Mouse (Mus musculus) urinary bladder, postnatal 36 days (tissue): ENCODE results near the gene B4galt3.
"Not testable (repeated sequence)": the region's sequence is repeated elsewhere in the genome, so short reads cannot be mapped to it uniquely, and the experiment has no call there.

ENCODE experiments used
- DNase-seq, 2 experiments: peaks; one replicate each; pipeline ENCODE4 v3.0.0; 2022; ENCODE audit warnings: low spot score in 2 of 2, mixed read lengths in 1 of 2

B4galt3 gene

GRCm38 (mm10) chr1:171283188-171284160 lies 13.3 kb downstream of the B4galt3 start:
- no peak for DNase-seq

GRCm38 (mm10) chr1:171284491-171284890 lies 14.4 kb downstream of the B4galt3 start:
- DNase-seq = no peak

- DNase-seq = no peak
Observed at GRCm38 (mm10) chr1:171285096-171285892, 15.2 kb downstream of the B4galt3 start.

- DNase-seq = no peak
Observed at GRCm38 (mm10) chr1:171286517-171286916, 16.4 kb downstream of the B4galt3 start.

GRCm38 (mm10) chr1:171287136-171288081 lies 17.3 kb downstream of the B4galt3 start, which contains the start of gene Usp21:
Usp21 (minus strand) TSS chr1:171287991.
- peak; percentile 85 to 94 for DNase-seq

- no peak for DNase-seq
Observed at GRCm38 (mm10) chr1:171288328-171288727, 18.2 kb downstream of the B4galt3 start.

GRCm38 (mm10) chr1:171293351-171293750 lies 23.2 kb downstream of the B4galt3 start:
- DNase-seq = no peak

GRCm38 (mm10) chr1:171293906-171294297 lies 23.8 kb downstream of the B4galt3 start:
- DNase-seq = no peak

- peak; percentile 78 to 82 for DNase-seq
Observed at GRCm38 (mm10) chr1:171294298-171295062, 24.4 kb downstream of the B4galt3 start, which contains the start of gene Ufc1. Ufc1 (minus strand) TSS chr1:171295024.

GRCm38 (mm10) chr1:171295063-171295402 lies 24.9 kb downstream of the B4galt3 start:
- no peak for DNase-seq

- DNase-seq = no peak
Observed at GRCm38 (mm10) chr1:171298226-171298625, 28.1 kb downstream of the B4galt3 start.

- not testable (repeated sequence) for DNase-seq
Observed at GRCm38 (mm10) chr1:171306157-171306556, 36.0 kb downstream of the B4galt3 start.

GRCm38 (mm10) chr1:171309321-171309720 lies 39.2 kb downstream of the B4galt3 start:
- no peak for DNase-seq

- DNase-seq = no peak
Observed at GRCm38 (mm10) chr1:171319748-171320147, 49.6 kb downstream of the B4galt3 start.

- DNase-seq = no peak
Observed at GRCm38 (mm10) chr1:171320151-171320550, 50.0 kb downstream of the B4galt3 start.

GRCm38 (mm10) chr1:171321415-171321814 lies 51.3 kb downstream of the B4galt3 start:
- no peak for DNase-seq

GRCm38 (mm10) chr1:171322012-171322411 lies 51.9 kb downstream of the B4galt3 start:
- DNase-seq = no peak

- DNase-seq = no peak
Observed at GRCm38 (mm10) chr1:171325571-171325970, 55.4 kb downstream of the B4galt3 start.
